Mouse (Mus musculus): Measurements from ENCODE around the gene Pramef25.
"Not testable (repeated sequence)": the region's sequence is repeated elsewhere in the genome, so short reads cannot be mapped to it uniquely, and the experiment has no call there.

Pramef25 gene

DNA sequence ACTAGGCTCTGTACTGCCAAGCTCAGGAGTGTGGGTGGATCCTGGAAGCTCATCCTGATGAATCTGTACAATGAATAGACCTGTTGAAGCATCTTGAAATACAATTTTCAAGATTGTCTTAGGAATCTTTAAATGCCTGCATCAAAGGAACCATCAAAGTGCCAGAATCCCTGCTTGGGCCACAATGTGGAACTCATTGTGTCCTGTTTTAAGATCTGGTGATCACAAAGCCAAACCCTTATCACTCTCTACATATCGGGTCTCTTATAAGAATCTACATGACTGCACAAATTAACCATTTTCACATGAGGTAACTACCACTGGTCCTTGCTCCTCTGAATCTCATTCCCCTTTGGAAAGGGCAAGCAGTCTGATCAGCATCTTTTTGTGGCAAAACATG, at the start of gene Pramef25:
Pramef25 (minus strand) TSS at position 101 of the 400 bp plus-strand sequence.
- in situ Hi-C loops (cut with MboI, MseI): not testable (repeated sequence)

DNA sequence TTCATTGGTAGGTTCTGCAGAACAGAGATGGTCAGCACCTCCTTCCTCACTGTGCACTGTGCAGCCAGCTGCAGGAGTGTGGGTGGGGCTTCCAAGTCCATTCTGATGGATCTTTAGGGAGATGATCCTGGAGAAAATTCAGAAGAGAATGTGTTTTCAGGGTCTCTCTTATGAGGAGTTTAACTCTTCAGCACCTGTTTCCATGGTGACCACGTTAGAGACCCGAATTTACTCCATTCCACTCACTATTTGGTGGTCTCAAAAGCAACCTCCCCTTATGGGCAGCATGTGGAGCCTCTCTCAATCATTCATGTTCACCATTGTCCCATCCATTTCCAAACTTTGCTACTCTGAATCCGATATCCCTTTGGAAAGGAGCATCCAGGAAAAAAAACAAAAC, 43.5 kb upstream of the Pramef25 start, which contains the start of gene Pramef17:
Pramef17 (minus strand) TSS at position 101 of the 400 bp plus-strand sequence.
- in situ Hi-C loops (cut with MboI, MseI): loop anchor here (5.0 kb wide), 1 partner anchor 338 kb away; the partner anchor contains the start of gene Gm13128 (in 2 of the 2)

DNA sequence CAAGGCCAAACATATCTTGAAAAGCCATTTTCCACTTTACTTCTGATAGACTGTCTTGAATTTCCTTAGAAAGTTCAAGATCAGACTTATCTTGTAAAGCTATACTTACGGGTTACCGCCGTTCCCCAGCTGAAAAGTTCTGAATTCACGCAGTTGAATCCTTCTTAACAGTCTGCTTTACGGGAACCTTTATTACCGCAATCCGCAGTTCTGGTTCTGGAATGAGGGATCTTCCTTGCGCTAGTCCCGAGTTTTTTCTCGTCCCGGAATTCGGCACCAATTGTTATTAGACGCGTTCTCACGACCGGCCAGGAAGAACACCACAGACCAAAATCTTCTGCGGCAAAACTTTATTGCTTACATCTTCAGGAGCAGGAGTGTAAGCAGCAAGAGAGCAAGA, 37.3 kb upstream of the Pramef25 start:
- in situ Hi-C loops (cut with MboI, MseI): not testable (repeated sequence)

DNA sequence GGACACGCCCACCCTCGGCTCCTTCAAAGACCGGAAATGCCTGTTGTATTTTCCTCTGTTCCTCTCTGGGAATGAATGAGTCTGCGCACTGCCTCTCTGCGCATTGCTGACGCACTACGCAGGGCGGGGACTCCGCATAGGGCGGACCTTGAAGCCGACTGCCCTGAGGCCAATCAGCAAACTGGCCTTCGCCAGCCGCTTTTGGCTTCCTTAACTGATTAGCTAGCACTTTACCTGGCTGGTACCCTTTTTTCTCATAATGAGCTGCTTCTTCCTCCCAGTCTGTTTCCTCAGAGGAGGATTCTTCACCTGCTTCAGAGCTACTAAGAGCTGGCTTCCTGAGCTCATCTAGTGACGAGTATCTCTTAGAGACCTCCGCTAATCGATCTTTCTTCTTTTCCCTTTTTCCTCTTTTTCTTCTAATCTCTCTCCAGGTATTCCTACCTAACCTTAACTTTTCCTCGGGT, 36.7 kb upstream of the Pramef25 start:
- in situ Hi-C loops (cut with MboI, MseI): not testable (repeated sequence)

DNA sequence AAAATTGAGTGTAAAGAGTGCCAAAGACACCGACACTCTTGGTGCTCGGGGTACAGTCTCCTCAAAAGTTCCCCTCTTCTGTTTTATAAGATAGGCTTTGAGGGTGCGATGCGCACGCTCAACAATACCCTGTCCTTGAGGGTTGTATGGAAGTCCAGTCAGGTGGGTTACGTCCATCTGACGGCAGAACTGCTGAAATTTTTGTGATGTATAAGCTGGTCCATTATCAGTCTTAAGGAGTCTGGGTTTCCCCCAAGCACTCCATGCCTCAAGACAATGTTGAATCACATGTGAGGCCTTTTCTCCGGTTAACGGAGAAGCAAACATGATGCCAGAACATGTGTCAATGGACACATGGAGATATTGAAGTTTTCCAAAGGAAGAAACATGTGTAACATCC, 34.9 kb upstream of the Pramef25 start:
- in situ Hi-C loops (cut with MboI, MseI): not testable (repeated sequence)

DNA sequence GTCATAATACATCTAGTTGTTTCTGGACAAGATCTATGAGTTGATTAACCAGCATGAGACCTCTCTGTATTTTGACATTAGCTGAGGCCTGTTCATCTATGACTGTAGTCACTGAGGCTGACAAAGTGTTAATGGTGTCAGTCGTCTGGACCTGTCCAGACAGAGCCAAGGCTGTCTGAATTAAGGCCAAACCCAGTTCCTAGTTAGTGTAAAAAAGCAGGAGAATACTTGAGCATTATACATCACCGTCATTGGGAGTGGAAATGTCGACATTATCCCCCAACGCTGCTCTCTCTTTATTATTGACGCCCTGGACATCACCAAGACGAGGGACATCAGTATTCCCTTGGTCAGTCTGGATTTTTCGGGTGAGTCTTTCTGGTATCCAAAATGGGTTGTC, 34.3 kb upstream of the Pramef25 start:
- in situ Hi-C loops (cut with MboI, MseI): not testable (repeated sequence)

DNA sequence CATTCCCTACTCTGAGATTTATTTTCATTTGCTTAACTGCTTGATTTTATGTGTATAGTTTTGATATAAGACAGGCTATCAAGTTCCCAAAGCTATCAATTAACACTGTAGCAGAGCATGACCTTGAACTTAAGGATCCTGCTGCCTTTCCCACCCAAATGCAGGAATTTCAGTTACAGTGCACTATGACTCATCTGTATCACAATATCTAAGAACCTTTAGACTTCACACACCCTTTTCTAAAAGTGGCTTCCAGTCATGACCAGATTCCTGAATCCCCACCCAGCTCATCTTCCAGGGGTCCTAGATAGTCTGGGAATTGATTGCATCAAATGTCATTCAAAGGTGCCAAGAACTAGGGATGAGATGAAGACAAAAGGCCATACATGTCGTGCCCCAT, 32.6 kb upstream of the Pramef25 start:
- in situ Hi-C loops (cut with MboI, MseI): not testable (repeated sequence)

DNA sequence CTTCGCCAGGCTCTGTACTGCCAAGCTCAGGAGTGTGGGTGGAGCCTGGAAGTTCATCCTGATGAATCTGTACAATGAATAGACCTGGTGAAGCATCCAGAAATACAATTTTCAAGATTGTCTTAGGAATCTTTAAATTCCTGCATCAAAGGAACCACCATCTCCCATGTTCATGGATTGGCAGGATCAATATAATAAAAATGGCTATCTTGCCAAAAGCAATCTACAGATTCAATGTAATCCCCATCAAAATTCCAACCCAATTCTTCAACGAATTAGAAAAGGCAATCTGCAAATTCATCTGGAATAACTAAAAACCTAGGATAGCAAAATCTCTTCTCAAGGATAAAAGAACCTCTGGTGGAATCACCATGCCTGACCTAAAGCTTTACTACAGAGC, 16.0 kb upstream of the Pramef25 start, which contains the start of gene Gm13101:
Gm13101 (minus strand) TSS at position 101 of the 400 bp plus-strand sequence.
- in situ Hi-C loops (cut with MboI, MseI): not testable (repeated sequence)

DNA sequence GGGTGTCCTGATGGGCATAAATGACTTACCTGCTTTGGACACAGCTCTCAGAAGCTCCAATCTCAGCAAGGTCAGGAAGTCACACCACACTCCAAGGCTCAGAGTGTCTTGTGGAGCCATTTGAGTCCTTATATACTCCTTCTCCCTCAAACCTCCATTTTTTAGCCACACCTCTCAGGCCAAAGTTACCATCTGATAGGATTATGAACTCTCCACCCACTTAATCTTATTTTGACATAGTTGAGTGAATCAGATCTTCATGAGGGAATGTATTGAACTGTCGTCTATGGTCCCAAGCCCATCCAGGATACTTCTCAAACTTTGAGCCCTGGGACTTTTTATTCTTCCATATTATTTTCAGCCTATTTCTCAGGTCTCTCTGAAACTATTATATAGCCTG, 50.5 kb downstream of the Pramef25 start, which contains the start of gene Pramef6:
Pramef6 (minus strand) TSS at position 101 of the 400 bp plus-strand sequence.
- in situ Hi-C loops (cut with MboI, MseI): not testable (repeated sequence)
